Mouse (Mus musculus) heart, postnatal 0 days (tissue): ENCODE results near the gene Nup210l.

ENCODE experiments used
- CTCF ChIP-seq: IDR thresholded peaks from 2 replicates; pipeline ENCODE4 v1.5.1; 2016; ENCODE audit warnings: antibody characterized with exemption, control low read depth, low read depth
- EP300 ChIP-seq: IDR thresholded peaks from 2 replicates; pipeline ENCODE4 v1.6.1; 2016; ENCODE audit warnings: antibody characterized with exemption, low read depth

DNA sequence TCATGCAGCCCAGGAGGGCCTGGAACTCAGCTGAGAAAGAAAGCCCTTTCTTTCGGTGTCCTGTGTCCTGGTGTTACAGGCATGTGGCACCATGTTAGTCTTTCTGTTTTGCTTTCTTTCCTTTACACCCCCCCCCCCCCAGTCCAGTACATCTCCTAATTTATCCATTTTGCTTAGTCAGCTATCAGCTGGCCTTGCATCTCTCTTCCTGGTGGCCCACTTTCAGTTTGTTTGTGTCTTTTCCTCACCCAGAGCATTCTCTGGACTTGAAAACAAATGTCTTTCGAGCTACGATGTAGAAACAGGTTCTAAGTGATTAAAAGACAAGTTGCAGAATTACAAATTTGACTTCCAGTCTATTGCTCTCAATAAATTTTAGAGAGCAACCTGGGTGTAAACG, 118.5 kb downstream of the Nup210l start:
- TF ChIP-seq EP300 = no peak
- TF ChIP-seq CTCF = no peak
